Mouse (Mus musculus): Measurements from ENCODE around the gene Dgka.

Dgka gene

GRCm38 (mm10) chr10:128744680-128745601 is at the start of gene Dgka:
Dgka (minus strand) TSS chr10:128744855.
- no peak for DNase-seq (ENCODE audit: low spot score)

GRCm38 (mm10) chr10:128794391-128794790 is 49.7 kb upstream of the Dgka start:
- DNase-seq (ENCODE audit: low spot score) = no peak

GRCm38 (mm10) chr10:128793258-128793657 is 48.6 kb upstream of the Dgka start:
- DNase-seq (ENCODE audit: low spot score) = no peak

- DNase-seq (ENCODE audit: low spot score) = no peak
Observed at GRCm38 (mm10) chr10:128792041-128792440, 47.4 kb upstream of the Dgka start.

DNA sequence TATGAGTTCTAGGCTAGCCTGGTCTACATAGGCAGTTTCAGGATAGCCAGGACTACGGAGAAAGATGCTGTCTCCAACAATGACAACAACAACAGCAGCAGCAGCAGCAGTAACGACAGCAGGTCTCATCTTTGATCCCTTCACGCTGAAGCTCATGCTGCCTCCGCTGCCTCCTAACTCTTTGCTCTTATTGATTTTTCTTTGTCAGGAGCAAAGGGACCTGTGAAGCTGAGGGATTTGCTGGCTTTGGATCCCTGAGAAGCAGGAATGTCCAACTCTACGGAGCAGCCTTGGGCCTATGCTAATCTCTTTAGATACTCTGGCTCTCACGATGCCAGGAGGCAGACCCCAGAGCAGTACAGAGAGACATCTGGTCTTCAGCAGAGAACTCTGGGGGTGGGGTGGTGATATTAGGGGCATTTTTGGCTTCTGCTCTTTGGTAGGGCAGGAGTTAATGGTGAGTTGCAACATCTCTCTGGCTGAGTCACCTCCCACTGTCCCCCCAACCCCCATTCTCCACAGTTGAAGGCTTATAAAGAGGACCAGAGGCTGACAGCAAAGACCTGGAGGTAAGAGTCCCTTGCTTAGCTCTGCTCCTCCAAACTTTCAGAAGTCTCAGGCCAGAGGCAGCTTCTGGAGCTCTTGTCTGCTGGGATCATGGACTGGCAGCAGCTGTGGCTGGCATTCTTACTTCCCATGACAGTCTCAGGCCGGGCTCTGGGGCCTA is 45.9 kb upstream of the Dgka start, which contains the start of gene Mmp19:
Gene Mmp19, plus strand, starts transcription at position 513 of the 727 bp plus-strand sequence.
- no peak for DNase-seq (ENCODE audit: low spot score)

DNA sequence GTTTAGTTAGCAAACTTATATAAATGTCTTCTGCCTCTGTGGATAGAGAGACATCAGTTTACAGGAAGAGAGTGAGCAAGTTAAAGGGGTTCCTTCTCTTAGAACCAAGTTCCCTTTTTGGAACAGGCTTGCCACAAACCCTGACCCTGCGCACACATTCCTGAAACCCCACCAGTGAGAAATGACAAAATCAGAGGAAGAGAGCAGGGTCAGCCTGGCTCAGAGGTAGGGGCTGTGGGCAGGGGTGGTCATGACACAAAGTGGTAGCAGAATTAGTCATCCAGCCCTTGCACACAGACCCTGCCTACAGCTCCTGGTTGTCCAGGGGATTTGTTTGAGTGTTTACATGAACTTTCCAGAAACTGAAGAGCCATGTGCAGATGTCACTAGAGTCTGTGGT is 35.5 kb upstream of the Dgka start:
- DNase-seq (ENCODE audit: low spot score) = no peak

DNA sequence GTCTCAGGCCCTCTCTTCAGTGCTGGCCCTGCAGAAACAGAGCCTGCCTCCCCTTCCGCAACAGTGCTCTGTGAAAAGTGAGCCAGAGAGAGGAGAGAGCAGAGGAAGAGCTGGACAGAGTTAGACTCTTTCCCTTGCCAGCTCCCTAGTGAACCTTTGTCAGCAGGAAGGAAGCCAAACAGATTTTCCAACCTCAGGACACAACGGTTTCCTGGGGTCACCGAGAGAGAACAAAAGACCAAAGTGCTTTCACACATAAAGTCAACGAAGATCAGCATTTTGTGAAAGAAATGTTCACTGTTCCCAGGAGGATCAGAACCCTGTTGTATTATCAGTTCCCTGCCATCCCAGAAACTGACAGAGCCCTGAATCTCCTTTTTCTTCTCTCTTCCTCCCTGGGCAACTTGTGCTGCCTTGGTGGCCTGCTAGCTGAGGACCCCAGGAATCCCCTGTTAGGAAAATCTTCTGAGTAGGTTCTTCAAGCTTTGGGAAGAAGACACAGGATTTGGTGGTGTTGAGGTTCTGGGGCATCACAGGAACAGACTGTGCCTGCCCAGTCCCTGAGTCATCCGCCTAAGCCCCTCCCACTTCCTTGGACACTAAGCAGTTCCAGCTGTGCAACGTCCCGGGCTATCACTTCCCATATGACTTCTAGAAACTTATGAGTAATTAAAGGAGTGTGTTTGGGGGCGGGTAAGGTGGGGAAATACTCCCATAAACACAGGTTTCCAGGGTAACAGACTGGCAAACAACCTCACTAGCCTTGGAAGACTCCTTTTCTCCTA is 34.5 kb upstream of the Dgka start:
- no peak for DNase-seq (ENCODE audit: low spot score)

- DNase-seq (ENCODE audit: low spot score) = no peak
Observed at GRCm38 (mm10) chr10:128778441-128778840, 33.8 kb upstream of the Dgka start.

- no peak for DNase-seq (ENCODE audit: low spot score)
Observed at GRCm38 (mm10) chr10:128773685-128774084, 29.0 kb upstream of the Dgka start.

DNA sequence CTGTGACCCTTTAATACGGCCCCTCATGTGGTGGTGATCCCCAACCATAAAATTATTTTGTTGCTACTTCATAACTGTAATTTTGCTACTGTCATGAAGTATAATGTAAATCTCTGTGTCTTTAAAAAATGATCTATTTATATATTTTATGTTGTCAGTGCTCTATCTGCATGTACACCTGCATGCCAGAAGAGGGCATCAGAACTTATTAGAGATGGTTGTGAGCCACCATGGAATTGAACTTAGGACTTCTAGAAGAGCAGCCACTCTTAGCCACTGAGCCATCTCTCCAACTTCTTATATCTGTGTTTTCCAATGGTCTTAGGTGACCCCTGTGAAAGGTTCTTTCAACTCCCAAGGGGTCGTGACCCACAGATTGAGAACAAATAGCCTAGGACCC is 28.2 kb upstream of the Dgka start:
- no peak for DNase-seq (ENCODE audit: low spot score)

DNA sequence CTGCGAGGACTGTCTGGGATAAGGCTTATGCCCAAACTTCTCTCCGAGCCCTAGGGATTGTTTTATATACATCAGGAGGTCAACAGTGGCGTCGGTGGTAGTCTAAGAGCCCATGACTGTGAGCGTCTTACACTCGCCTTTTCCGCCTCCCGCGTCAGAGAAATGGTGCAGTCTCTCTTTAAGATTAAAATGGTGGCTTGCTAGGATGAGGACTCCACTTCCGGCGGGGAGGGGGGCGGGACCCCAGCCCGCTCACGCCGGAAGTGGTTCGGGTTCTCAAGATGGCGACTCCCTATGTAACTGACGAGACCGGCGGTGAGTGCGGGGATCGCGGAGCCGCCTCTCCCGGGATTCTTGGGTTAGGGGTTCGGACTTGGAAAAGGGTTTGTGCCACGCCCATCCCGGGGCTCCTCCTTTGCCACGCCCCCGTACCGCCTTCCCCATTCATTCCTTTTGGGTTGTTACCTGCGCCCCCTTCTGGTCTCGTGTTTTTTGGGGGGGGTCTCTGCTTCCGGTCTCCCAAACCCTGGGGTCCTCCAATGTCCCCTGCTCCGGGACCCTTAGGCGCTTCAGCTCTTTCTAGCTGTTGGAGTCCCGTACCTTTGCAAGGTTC is 3.7 kb upstream of the Dgka start:
- DNase-seq (ENCODE audit: low spot score) = peak; percentile 62

GRCm38 (mm10) chr10:128747646-128748251 is 3.1 kb upstream of the Dgka start, which contains the start of gene Pym1:
Pym1 (plus strand) TSS chr10:128747889.
- peak; percentile 69 for DNase-seq (ENCODE audit: low spot score)

DNA sequence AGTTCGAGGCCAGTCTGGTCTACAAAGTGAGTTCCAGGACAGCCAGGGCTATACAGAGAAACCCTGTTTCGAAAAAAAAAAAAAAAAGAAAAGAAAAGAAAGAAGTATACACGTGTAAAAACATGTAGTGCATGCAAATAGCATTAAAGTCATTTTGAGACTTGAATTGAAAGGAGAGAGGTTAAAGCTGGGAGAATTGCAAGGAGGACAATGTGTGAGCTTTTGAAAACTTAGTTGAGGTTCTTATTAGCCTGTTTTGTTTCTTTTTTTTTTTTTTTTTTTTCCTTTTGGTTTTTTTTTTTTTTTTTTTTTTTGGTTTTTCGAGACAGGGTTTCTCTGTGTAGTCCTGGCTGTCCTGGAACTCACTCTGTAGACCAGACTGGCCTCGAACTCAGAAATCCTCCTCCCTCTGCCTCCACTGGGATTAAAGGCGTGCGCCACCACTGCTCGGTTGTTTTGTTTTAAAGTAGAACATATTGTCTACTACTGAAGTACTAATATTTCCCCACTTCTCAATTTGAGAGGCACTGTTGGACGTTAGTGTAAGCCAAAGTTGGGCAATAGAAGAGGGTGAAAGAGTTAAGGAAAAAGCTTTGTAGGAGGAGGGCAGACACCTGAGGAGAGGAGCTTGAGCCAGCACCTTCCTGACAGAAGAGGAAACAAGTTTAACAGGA is 2.5 kb upstream of the Dgka start:
- DNase-seq (ENCODE audit: low spot score) = no peak

DNA sequence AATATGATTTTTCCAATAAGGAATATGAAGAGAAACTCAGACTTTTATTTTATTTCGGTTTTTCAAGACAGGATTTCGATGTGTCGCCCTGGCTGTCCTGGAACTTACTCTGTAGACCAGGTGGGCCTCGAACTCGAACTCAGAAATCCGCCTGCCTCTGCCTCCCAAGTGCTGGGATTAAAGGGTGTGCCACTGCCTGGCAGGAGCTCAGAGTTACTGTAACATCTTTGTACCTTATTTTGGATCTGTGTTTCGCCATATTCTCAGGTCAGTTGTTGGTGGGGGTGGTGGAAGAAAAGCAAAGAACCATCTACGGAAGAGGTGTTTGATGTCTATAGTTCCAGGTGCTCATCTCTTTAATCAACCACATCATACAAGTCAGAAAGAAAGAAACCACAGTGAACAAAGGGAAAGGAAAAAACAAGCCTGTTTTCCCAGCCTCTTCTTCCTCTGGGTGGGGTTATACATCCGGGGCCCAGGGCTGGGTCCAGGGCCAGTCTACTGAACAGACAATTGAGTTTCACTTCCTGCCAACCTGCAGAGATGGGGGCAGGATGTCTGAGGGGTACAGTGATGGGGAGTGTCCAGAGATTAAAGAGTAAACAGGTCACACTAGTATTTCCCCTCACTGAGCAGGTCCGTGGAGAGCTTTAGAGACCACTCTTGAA is 1.4 kb upstream of the Dgka start:
- DNase-seq (ENCODE audit: low spot score) = no peak

DNA sequence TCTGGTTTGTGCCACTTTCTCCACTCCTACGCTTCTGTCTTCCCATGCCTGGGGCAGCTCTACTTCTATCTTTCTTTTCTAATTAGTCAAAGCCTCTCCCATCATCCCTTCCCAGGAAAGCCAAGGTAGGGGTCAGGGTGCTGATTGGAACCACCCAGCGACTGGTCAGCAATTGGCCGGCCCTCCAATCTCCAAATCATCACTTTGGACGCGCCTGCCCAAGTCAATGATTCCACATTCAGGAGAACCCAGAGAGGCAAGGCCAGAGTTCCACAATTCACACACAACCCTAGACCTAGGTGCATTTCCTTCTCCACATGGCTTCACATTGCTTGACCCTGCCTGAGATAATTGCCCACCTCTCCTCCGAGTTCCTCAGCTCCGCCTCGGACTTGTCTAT is 444 bp downstream of the Dgka start:
- no peak for DNase-seq (ENCODE audit: low spot score)

- no peak for DNase-seq (ENCODE audit: low spot score)
Observed at GRCm38 (mm10) chr10:128743791-128744191, 864 bp downstream of the Dgka start.

DNA sequence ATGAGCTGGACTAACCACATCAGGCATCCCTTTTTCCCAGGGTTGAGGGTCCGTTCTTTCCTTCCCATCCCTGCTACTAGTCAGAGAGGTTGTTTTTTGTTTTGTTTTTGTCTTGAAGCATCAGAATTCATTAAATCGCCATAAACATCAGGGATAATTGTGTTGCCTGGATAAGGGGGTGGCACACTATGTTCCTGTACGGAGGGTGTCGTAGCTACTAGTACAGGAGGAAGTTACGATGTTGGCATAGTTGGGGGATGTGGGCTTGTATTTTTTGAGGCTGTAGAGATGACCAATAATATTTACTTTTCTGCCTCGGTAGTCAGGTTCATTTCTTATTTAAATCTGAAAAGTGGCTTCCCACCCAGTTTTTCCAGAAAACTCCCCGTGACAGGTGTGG is 1.4 kb downstream of the Dgka start:
- DNase-seq (ENCODE audit: low spot score) = no peak

GRCm38 (mm10) chr10:128742616-128743015 is 2.0 kb downstream of the Dgka start:
- no peak for DNase-seq (ENCODE audit: low spot score)

DNA sequence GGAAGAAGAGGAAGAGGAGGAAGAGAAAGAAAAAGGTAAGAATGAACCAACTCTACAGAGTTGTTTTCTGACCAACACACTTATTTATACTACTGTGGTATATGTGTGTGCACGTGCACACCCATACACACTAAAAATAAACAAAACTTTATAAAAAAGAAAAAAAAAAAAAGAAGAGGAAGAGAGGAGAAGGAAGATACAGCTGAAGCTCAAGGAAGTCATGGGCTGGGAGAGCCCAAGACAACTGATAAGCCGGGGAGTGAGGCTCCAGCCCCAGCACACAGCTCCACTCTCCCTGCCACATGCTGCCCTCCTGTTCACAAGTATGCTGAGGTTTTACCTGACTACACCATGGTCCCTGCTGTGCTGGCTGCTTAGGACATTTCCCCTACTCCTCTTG is 4.4 kb downstream of the Dgka start:
- DNase-seq (ENCODE audit: low spot score) = no peak

DNA sequence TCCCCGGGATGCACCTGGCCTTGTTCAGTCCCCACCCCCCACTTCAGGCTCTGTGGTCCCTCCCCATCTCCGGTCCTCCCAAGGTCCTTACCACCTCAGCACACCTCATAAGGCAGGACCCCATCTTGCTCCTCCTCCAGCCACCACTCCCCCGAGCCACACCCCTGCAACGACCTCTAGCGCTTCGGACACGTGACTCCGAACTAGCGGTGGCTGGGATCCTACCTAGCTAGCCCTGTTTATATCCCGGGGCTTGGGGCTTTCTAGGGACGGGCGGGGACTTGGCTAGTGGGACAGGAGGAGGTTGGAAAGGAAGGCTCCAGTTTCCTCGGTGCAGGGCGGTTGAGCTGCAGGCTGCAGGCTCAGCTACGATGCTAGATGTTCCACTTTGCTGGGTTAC is 7.2 kb downstream of the Dgka start:
- DNase-seq (ENCODE audit: low spot score) = no peak

Measured in spleen, adult 12 weeks (tissue).